Mouse (Mus musculus): ENCODE measurements around the gene Col4a2.

Col4a2 gene

GRCm38 (mm10) chr8:11296282-11296943 is 16.2 kb upstream of the Col4a2 start:
- no peak for DNase-seq (ENCODE audit: low spot score)

GRCm38 (mm10) chr8:11297141-11297838 is 15.3 kb upstream of the Col4a2 start:
- DNase-seq (ENCODE audit: low spot score) = no peak

DNA sequence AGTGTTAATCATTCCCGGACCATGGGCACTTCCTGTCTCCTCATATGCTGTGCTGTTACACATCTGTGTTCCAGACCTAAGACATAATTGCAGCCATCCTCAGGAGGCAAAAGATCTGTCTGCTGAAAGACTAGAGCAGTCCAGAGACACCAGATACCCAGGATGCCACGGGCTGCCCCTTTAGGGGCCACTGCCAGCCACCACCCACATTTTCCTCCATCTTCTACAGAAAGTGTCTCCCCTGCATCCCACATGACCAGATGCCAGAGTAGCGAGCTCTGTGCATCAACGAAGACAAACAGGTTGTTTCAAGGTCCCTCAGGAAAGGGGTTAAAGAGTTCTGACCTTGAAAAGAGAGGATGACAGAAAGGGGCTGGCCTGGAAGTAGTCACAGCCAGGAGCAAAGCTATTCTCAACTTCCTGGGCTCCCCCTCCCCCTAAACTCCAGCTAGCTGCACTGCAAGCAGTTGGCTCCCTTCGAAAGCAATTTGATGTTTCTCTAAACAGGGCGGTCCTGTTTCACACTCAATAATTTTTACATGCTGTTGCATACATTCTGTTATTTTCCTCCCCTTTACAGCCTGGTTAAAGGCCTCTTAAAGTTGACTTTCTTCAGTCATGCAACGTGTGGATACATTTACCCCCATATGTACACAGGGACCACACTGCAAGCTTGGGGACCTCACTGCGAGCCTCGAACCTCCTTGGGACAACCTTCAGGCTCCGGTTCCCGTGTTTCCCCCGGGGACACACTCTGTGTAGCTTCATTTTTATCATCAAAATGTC is 13.9 kb upstream of the Col4a2 start:
- DNase-seq (ENCODE audit: low spot score) = no peak

DNA sequence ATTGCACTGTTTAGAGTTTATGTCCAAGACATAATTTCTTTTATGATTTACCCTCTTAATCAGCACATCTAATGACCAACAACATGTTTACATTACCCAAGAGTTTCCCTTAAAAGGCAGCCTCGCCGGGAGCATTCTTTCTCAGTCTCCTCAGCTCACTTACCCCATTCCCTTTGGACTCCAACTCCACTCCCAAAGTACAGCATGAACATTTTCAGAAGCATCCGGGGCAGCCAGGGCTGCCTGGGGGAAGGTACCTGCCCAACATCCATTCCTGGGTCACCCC is 13.3 kb upstream of the Col4a2 start:
- DNase-seq (ENCODE audit: low spot score) = no peak

GRCm38 (mm10) chr8:11300436-11300835 is 12.2 kb upstream of the Col4a2 start:
- DNase-seq (ENCODE audit: low spot score) = no peak

- DNase-seq (ENCODE audit: low spot score) = no peak
These were observed 8.5 kb upstream of the Col4a2 start for GRCm38 (mm10) chr8:11304027-11304601.

- DNase-seq (ENCODE audit: low spot score) = no peak
These were observed 7.1 kb upstream of the Col4a2 start for GRCm38 (mm10) chr8:11305539-11305938.

DNA sequence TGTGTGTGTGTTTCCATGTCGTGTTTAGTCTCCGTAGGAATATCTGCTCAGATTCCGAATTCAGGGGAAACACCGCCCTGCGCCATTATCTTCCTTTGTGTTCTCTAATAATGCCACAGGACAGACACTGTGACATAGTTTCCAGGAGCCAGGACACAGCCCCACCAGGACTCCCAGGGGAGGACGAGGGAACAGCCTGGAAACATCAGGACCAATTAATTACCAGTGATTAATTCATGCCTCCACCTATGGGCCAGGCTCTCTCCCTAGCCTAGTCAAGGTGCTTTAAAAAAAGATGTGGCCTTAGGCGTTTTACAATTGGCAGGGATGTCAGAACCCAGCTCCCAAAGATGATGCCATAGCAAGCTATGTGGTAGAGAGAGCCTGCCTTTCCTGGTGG is 5.2 kb upstream of the Col4a2 start:
- no peak for DNase-seq (ENCODE audit: low spot score)

DNA sequence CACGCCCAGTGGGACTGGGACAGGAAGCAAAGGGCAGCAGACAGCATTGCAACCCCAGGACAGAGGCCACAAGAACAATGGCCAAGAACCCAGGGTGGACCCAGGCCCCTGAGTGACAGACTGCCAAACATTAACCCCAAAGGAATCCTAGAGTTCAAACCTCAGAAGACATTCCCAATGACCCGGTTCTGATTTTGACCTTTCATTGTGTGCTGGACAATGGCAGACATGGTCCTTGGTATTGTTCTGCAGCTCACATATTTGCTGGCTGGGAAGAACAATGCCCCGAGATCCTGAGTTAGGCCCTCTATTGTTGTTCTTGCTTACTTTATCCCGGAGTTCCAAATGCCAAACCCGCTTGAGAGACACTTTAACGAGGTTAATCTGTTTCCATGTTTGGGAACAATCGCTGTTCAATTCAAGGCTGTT is 4.0 kb upstream of the Col4a2 start:
- DNase-seq (ENCODE audit: low spot score) = peak; percentile 81

DNA sequence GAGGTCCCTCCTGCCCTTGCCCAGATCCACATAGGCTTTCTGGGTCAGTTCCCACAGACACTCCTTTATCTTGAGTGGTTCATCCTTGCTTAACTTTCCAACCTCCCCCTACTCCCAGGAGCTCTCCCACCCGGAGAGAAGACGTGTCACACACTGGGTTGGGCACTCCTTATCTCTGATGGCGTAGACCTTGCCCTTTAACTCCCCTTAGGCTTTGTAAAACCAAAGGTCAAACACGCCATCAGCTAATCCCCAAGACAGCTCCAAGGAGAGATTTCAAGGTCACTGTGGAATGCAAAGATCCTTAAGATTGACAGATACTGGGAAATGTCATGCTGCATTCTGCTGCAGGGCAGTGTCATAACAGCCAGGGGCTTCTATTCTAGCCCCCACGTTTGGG is 3.4 kb upstream of the Col4a2 start:
- DNase-seq (ENCODE audit: low spot score) = peak; percentile 80

GRCm38 (mm10) chr8:11310049-11310448 is 2.6 kb upstream of the Col4a2 start:
- DNase-seq (ENCODE audit: low spot score) = no peak

DNA sequence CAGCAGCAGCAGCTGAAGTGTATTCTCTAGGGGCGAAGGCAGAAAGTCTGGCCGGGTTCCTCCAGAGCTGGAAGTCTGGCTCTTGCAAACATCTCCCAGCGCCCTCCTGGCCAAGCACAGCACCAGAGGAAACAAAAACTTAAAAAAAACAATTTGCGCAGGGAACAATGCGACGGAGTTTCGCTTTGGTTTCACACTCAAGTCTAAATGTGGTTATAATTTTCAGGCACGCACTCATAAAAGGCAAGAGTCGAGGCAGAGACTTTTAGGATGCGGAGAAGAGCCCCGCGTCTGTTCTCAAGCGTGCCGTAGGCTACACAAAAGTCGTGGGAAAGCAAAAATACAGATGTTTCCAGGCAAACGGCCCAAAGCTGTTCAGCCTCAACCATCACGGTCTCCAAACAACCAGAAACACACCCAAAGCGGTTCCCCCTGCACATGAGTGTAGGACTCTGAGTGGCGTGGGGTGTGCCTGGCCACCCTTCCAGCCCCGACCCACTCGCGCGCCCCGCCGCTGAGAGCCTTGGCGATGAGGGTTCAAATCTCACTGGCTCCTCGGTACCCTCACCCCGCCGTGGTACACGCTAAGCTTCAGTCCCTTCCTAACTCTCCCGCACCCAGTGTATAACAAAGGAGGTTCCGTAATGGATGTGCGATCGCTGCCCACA is 790 bp upstream of the Col4a2 start:
- DNase-seq (ENCODE audit: low spot score) = peak; percentile 46

DNA sequence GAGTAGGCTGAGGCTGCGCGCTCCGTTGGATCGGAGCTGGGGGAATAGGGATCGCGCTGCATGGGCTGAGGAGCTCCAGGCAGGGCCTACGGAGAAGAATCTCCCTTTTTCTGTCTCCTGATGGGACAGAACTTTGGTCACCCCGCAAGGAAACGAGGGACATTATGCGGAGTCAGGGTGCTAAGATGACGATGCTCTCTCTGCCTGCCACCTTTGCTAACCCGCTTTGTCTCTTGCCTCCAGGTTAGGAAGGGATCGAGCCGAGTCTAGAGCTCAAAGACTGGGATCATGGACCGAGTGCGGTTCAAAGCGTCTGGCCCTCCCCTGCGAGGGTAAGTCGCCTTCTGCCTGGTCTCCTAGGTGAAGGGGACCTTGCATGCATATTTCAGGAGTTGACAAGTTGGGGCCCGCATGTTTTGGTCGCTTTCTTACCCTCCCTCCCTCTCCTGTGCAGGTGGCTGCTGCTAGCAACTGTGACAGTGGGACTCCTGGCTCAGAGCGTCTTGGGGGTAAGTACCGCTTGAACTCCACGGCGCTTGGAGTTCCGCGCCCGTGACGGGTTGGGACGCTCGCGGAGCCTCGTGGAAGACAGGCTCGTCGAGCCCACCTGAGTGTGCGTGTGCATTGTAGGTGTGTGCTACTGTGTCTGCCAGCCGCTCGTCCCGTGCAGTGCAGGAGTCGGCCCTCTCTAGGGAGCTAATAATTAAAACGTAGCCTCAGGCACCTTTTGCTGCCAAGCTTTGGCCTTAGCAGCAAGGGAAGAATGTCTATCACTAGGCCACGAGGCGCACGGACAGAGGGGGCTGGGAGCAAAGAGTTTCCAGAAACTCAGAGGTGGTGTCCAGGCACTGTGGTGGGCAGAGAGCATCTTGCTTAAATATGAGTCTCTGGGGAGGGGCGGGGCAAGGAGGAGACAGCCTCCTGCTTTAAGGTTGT is 839 bp downstream of the Col4a2 start:
- DNase-seq (ENCODE audit: low spot score) = peak; percentile 54

- DNase-seq (ENCODE audit: low spot score) = no peak
These were observed 2.0 kb downstream of the Col4a2 start for GRCm38 (mm10) chr8:11314613-11315012.

DNA sequence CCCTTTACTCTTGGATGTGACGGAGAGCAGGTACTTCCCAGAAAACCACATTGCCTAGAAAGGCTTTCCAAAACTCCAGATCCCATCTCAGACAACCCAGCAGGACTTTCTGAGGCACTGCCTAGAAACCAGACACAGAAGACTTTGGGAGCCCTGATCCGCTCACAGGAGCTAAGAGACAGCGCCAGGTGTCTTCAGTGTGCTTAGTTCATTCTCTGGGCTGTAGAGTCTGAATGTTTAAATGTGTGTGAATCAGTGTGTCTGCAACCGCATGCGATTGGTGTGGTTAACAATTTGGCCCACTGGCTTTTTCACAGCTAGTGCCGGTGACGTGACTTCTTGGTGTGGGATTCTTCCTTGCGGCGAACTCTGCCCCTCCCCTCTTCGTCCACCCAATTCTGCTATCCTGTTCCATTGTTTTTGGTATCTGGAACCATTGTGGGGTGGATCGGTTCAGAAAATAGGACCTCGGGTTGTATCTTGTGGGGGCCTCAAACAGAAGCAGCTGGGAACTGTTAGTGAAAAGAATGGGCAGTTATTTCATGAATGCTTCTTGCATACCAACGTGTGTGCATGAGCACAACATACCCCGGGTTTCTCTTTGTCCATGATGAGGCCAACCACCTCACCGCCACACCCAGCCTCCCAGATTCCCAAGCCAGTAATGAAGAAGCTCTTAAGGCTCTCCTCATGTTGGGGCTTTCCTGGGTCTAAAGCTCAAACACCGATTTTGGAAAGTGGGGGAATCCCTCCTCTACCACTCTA is 2.8 kb downstream of the Col4a2 start:
- no peak for DNase-seq (ENCODE audit: low spot score)

- no peak for DNase-seq (ENCODE audit: low spot score)
These were observed 3.5 kb downstream of the Col4a2 start for GRCm38 (mm10) chr8:11316118-11316517.

DNA sequence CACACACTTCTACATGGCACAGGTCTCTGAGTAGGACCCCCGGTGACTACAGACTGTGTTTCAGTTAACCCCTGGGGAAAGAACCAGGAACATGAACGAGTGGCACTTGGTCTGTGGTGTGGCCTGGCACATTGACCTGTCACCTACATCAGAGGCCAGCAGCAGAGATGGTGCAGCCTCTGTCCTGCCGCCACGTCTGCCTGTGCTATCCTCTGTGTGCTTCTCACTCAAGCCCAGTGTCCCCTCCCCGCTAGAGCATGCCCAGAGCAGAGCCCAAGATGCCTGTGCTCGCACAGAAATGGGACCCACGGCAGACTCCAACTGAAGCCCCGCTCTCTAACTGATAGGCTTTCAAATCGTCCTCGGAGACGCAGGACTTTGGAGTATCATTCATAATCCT is 6.8 kb downstream of the Col4a2 start:
- no peak for DNase-seq (ENCODE audit: low spot score)

DNA sequence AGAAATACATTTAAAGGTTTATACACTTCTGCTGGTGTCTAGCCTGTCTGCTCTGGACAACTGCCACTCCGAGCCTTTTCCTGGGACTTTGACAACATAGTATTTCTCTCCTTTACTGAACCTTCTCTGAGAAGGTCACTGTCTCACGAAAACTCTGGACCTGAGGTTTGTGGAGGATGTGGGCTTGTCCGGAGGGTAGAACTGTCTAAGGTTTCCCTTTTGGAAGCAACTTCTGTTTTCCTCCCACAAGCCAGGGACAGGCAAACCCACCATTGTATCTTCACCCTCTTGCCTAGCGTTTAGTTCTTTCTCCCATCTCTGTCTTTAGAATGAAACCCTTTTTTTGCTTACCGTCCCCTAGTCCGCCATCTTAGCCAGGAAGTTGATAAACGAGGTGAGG is 9.2 kb downstream of the Col4a2 start:
- no peak for DNase-seq (ENCODE audit: low spot score)

- DNase-seq (ENCODE audit: low spot score) = no peak
These were observed 10.3 kb downstream of the Col4a2 start for GRCm38 (mm10) chr8:11322724-11323585.

Measured in yolk sac, embryonic 10.5 days (tissue).